Mouse (Mus musculus) retina, adult 2 months (tissue): ENCODE measurements at regions not wholly inside any gene's neighbourhood (a gene's known extent, or its start where the extent isn't known, plus 50 kb on each side); places are given as distances from the start of the nearest gene placed in this dataset.
"Not testable (repeated sequence)": the region's sequence is repeated elsewhere in the genome, so short reads cannot be mapped to it uniquely, and the experiment has no call there.

ENCODE experiments used
- DNase-seq: peaks from one replicate; pipeline ENCODE4 v3.0.0-alpha.2; 2012; ENCODE audit warnings: low read depth, low spot score

DNA sequence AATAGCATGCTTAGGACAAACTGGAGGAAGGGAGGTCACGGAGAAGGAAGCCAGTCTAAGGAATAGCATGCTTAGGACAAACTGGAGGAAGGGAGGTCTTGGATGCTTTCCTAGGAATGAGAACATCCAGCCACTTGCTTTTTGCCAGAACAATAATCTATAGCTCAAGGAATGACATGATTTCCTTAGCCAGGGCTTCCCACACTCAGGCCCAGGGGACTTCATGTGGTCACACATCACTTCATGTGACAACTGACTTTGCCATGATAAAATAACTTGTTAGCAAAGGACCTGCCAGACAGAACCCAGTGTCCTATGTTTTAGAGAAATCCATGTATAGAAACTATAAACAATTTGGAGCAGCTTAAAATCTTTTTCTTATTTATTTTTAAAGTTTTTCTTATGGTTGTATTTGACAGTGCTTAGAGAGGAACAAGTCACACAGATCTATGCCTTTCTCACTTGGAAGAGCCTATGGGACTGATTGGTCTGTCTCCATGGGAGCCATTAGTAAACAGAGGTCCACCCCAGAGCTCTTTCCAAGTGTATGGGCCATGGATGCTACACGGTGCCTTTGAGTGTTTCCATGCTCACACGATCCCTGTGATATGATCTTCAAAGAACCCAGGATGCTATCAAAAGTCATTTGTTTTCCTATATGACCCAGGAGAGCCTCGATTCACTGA lies 153.3 kb upstream of the Unc93a2 start:
- no peak for DNase-seq

DNA sequence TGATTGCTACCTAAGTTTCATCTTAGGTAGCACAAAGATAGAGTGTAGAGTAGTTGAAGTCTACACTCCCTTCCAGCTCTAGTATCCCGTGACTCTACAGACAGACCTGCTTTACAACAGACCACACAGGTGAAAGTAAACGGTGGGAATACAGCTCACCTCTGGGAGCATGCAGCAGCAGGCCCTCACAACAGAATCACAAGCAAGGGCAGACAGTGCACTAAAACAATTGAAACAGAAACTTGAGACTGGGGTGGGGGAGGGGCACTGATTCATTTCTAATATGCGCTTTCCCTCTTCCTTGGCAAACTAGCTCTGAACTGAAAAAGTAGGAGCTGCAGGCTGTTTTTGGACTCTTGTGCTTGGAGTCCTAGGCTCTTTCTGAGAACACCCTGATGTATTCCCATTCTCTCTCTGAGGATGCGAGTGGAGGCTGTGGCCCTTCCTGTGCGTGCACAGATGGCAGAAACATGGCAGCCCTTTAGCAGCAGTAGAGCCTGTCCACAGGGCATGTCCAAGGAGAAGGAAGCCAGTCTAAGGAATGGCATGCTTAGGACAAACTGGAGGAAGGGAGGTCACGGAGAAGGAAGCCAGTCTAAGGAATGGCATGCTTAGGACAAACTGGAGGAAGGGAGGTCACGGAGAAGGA lies 152.5 kb upstream of the Unc93a2 start:
- no peak for DNase-seq

DNA sequence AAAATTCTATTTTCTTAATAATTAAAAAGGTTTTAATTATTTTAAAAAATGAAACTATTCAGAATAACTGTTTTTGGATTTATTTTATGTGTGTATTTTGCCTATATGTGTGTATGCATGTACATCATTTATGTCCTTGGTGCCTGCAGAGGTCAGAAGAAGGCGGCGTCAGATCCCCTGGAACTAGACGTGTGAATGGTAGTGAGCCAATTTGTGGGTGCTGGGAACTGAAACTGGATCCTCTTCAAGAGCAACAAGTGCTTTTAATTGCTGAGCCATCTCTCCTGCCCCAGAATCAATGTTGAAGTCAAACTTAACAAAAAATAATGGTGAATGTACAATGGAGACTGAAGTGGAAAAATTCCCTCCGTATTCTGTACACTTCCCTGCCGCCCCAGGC lies 151.9 kb upstream of the Unc93a2 start:
- DNase-seq, result no peak

DNA sequence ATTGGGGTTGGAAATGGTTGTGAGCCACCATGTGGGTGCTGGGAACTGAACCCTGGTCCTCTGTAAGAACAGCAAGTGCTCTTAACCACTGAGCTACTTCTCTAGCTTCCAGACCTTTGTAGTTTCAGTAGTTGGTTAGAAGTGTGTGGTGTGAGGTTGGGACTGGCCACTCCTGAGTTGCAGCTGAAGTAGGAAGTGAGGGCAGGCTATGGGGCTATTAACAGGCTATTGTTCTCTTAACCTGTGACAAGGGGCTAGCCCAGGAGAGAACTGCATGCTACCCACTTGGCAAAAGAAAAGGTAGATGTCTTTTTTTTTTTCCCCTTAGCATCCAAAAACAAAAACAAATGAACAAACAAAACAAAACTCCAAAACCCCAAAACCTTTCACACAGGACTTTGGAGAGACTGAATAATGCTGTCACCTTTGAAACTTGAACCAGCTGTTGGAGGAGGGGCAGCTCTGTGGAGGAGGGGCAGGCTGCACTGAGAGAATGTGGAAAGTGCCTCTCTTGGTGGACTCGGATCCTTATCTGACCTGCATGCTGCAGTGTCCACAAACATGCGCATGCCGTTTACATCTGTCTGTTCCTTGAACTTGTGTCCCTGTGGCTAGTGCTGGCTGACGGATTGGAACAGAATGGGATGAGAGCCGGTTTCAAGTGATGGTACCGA lies 149.3 kb upstream of the Unc93a2 start:
- DNase-seq, result no peak

GRCm38 (mm10) chr17:7533552-7533951 lies 148.3 kb upstream of the Unc93a2 start:
- DNase-seq, result no peak

- no peak for DNase-seq
These were observed 147.4 kb upstream of the Unc93a2 start for GRCm38 (mm10) chr17:7532618-7533017.

GRCm38 (mm10) chr17:7529304-7529703 lies 144.0 kb upstream of the Unc93a2 start:
- DNase-seq, result no peak

DNA sequence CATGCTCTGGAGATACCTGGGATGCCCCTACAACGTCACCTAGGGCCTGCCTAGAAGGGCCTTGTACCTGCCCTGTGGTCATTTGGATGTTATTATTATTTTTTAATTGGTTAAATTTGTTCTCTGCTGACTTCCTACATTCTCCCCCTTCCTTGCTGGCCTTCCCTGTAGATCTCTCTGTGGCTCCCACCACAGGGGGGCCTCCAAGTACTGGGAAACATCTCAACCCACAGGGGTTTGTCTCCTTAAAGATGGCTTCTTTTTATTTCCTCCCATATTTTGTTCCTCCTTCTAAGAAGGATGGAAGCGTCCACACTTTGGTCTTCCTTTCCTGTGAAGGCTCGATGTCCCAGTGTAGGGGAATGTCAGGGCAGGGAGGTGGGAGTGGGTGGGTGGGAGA lies 142.4 kb upstream of the Unc93a2 start:
- DNase-seq, result no peak

DNA sequence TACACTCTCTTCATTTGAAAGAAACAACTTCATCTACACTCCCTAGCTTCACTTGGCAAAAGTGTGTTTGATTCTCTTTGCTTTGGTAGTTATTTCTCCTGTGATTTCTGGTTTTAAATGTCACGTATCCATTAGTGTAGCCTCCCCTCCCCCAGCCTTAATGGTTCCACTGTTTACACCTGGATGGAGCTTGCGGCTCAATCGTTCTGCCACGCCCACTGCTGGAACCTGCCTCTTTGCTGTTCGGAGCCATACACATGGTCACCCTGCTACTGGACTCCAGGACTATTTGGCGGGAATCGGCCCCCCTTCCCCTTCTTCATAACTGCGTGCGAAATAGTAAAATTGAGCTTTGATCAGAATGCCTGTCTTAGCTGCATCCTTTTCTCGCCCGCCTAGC lies 139.2 kb upstream of the Unc93a2 start:
- not testable (repeated sequence) for DNase-seq

- DNase-seq, result no peak
These were observed 135.9 kb upstream of the Unc93a2 start for GRCm38 (mm10) chr17:7521127-7521526.
